9 mouse cellular contexts compared by ENCODE assay signal in the genomic region with DNA sequence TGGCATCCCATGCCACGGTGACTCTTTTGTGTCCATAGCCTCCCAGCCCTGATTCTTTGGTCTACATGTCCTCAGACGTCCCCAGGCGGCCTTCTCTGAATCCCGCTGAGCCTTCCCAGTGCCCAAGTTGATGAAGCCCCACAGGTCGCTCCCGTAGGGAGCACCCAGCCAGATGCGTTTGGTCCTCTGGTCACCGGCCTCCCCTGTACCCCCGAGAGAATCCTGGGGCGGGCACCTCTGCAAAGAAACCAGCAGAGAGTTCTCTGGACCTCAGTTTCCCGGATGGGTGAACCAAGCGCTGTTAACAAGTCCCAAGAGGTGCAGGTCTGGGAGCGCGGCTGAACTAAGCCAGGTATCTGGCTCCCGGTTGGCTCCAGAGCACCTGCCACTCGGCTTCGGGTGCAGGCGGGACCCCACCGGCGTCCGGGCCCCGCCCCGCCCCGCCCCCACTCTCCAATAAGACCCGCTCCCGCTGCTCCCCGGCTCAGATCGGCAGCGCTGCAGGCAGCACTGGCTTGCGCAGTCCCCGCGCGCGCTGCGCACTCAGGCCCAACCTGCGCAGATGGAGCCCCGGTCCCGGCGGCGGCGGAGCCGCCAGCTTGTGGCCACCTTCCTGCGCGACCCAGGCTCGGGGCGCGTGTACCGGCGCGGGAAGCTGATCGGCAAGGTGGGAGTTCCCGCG. TPM values are rescaled to one million over a fixed set of nuclear protein-coding genes. Genes with fewer than 3 reads are reported as not detected.
DNase-seq lines count a peak whose midpoint lies in the region; ATAC-seq and TF ChIP-seq lines count a peak whose summit lies in the region.
"Had no signal": no experiment of that assay in that cellular context is flagged by ENCODE, and none has a peak within 500 bp of the region (broad histone marks: within the 10 kb centered on the region; RNA-seq: fewer than 3 reads in every experiment).

TSS of gene Plk5 (plus strand) at position 459 of the 682 bp plus-strand sequence.

- peak within 1 kb of the TSS; percentile 56 for H3K4me2 ChIP-seq in heart, embryonic 11.5 days
- H3K4me2 ChIP-seq in intestine, embryonic 16.5 days (ENCODE audit: low read depth, low read length), result peak within 1 kb of the TSS; percentile 48
- peak within 1 kb of the TSS; percentile 42 for H3K4me2 ChIP-seq in stomach, postnatal 0 days (replicated peaks; ENCODE audit: low read depth)

- intact Hi-C loops in heart, postnatal 36 days (cut with DNase I), result no loop called here

- 2% methylated on average over 53 of the region's 53 CpGs for WGBS in heart, embryonic 11.5 days (ENCODE audit: insufficient replicate concordance)
- WGBS in intestine, embryonic 16.5 days, result 2% methylated on average over 53 of the region's 53 CpGs
- under 1% methylated on average over 51 of the region's 53 CpGs for WGBS in stomach, postnatal 0 days

- ATAC-seq in heart, embryonic 11.5 days (replicated peaks; ENCODE audit: insufficient number of reproducible peaks, low FRiP score, low TSS enrichment), result no peak
- ATAC-seq in intestine, embryonic 16.5 days, result no peak
- no peak for ATAC-seq in stomach, postnatal 0 days (ENCODE audit: low FRiP score, low TSS enrichment)
- no peak for ATAC-seq in megakaryocyte, adult 5-6 weeks (ENCODE audit: poor library complexity, severe bottlenecking)

- H3K4me3 ChIP-seq in heart, embryonic 11.5 days (ENCODE audit: low read depth, low read length), result peak within 1 kb of the TSS; percentile 23
- H3K4me3 ChIP-seq in intestine, embryonic 16.5 days (ENCODE audit: low read length), result peak within 1 kb of the TSS; percentile 38
- peak within 1 kb of the TSS; percentile 21 for H3K4me3 ChIP-seq in stomach, postnatal 0 days (ENCODE audit: low read depth, low read length)
- H3K4me3 ChIP-seq: erythroblast, embryonic 14.5 days had no signal

- H3K9ac ChIP-seq in heart, embryonic 11.5 days (ENCODE audit: low read depth, low read length), result no peak within 1 kb of the TSS
- peak within 1 kb of the TSS; percentile 24; the same call in 1 of the 2 replicates for H3K9ac ChIP-seq in intestine, embryonic 16.5 days (ENCODE audit: low read depth, low read length)
- H3K9ac ChIP-seq in stomach, postnatal 0 days (ENCODE audit: low read length), result 0 out of 2 replicates have a peak within 1 kb of the TSS, but pooled peaks have one; percentile 8

- H3K9me3 ChIP-seq in heart, embryonic 11.5 days (replicated peaks; ENCODE audit: control insufficient read depth, low read length), result no peaks in the 10 kb centered on the region
- no peaks in the 10 kb centered on the region for H3K9me3 ChIP-seq in intestine, embryonic 16.5 days (ENCODE audit: control insufficient read depth, low read length)
- no peaks in the 10 kb centered on the region for H3K9me3 ChIP-seq in stomach, postnatal 0 days (ENCODE audit: control insufficient read depth, low read length)

- no peak within 1 kb of the TSS for H3K27ac ChIP-seq in heart, embryonic 11.5 days (ENCODE audit: low read depth, low read length)
- H3K27ac ChIP-seq in intestine, embryonic 16.5 days (ENCODE audit: low read length), result no peak within 1 kb of the TSS
- no peak within 1 kb of the TSS for H3K27ac ChIP-seq in stomach, postnatal 0 days (replicated peaks)

- TF ChIP-seq CTCF in stomach, postnatal 0 days (IDR thresholded peaks at IDR 0.05; ENCODE audit: low read depth), result no peak

- H3K4me1 ChIP-seq in heart, embryonic 11.5 days (ENCODE audit: control insufficient read depth, insufficient read depth, low read length), result peaks cover 9% of the 10 kb centered on the region
- H3K4me1 ChIP-seq in intestine, embryonic 16.5 days (ENCODE audit: control insufficient read depth, insufficient read depth, low read length), result peaks cover 14% of the 10 kb centered on the region
- H3K4me1 ChIP-seq in stomach, postnatal 0 days (replicated peaks; ENCODE audit: control insufficient read depth, insufficient read depth), result no peaks in the 10 kb centered on the region

- H3K36me3 ChIP-seq in heart, embryonic 11.5 days (ENCODE audit: control insufficient read depth, insufficient read depth, low read length), result no peaks in the 10 kb centered on the region
- no peaks in the 10 kb centered on the region for H3K36me3 ChIP-seq in intestine, embryonic 16.5 days (ENCODE audit: control insufficient read depth, insufficient read depth, low read length)
- H3K36me3 ChIP-seq in stomach, postnatal 0 days (ENCODE audit: control insufficient read depth, insufficient read depth, low read length), result no peaks in the 10 kb centered on the region

- no peak for TF ChIP-seq EP300 in stomach, postnatal 0 days (optimal IDR thresholded peaks at IDR 0.05)

- H3K27me3 ChIP-seq in heart, embryonic 11.5 days (ENCODE audit: control insufficient read depth, insufficient read depth, low read length), result peaks cover 92% of the 10 kb centered on the region
- peaks cover 41% of the 10 kb centered on the region for H3K27me3 ChIP-seq in intestine, embryonic 16.5 days (replicated peaks; ENCODE audit: control insufficient read depth, insufficient read depth, low read length)
- H3K27me3 ChIP-seq in stomach, postnatal 0 days (ENCODE audit: control insufficient read depth, insufficient read depth, low read length), result peaks cover 17% of the 10 kb centered on the region

- no peak for DNase-seq in heart, postnatal 36 days
- peak; percentile 65 for DNase-seq in retina, adult 2 months (ENCODE audit: low read depth, low spot score)
- DNase-seq in retina, embryonic 14.5 days (ENCODE audit: low spot score), result no peak
- DNase-seq in stomach, postnatal 0 days (ENCODE audit: low spot score), result no peak
- no peak for DNase-seq in thymus, postnatal 10 days (ENCODE audit: low spot score in 2 of 2)

RNA-seq across cellular contexts. Expression of gene Plk5, which starts in this region (rescaled TPM):
- polyA plus RNA-seq in heart, embryonic 11.5 days (2014; fragmentation: Nextera tagmentation; extraction: Ambion mirVana), result not detected in 2 replicates
- under 1 TPM; 0.49 to 0.64 TPM for total RNA-seq in heart, postnatal 36 days (2021)
- polyA plus RNA-seq in intestine, embryonic 16.5 days (2015; fragmentation: Nextera tagmentation; extraction: Ambion mirVana), result 0.39 and 0.64 TPM in 2 replicates
- 0.07 TPM in 2 replicates for polyA plus RNA-seq in stomach, postnatal 0 days (2015; fragmentation: Nextera tagmentation; extraction: Ambion mirVana)
- not detected in 2 replicates for total RNA-seq in megakaryocyte, adult 5-6 weeks (2015)
- not detected in 2 replicates for total RNA-seq in megakaryocyte, adult 5-6 weeks (2017)
- polyA plus RNA-seq: erythroblast, embryonic 14.5 days had no signal
